In genomic region chr6:137783899-137784637, GRCm38 (mm10) we compare ENCODE assay signal across 23 mouse cellular contexts. TPM values are rescaled to one million over a fixed set of nuclear protein-coding genes. Genes with fewer than 3 reads are reported as not detected.
A peak's percentile ranks its signal among the peaks of the same experiment; 100 is the strongest.
DNase-seq lines count a peak whose midpoint lies in the region; ATAC-seq lines count a peak whose summit lies in the region.
"Had no signal": no experiment of that assay in that cellular context is flagged by ENCODE, and none has a peak within 500 bp of the region (broad histone marks: within the 10 kb centered on the region; RNA-seq: fewer than 3 reads in every experiment).

No protein-coding gene starts in this region.

- no peak overlapping the region for H3K9ac ChIP-seq in hindbrain, embryonic 14.5 days
- H3K9ac ChIP-seq: heart, embryonic 13.5 days had no signal

- H3K27me3 ChIP-seq in hindbrain, embryonic 14.5 days (ENCODE audit: control insufficient read depth, insufficient read depth, low read length), result no peaks in the 10 kb centered on the region
- H3K27me3 ChIP-seq: heart, embryonic 13.5 days had no signal

- DNase-seq in adrenal gland, adult 2 months, result peak; percentile 53
- no peak for DNase-seq in adrenal gland, postnatal 10 days
- DNase-seq in urinary bladder, postnatal 36 days (ENCODE audit: low spot score in 2 of 2), result peak; percentile 18 to 40
- no peak for DNase-seq in urinary bladder, adult 2 months (ENCODE audit: low spot score)
- DNase-seq in fibroblast of lung, adult 2 months (ENCODE audit: low read depth), result peak; percentile 56
- DNase-seq in hindbrain, embryonic 14.5 days (ENCODE audit: low spot score), result no peak
- no peak for DNase-seq in gastrocnemius, postnatal 25 days
- DNase-seq in cerebellum, postnatal 4 days (ENCODE audit: low spot score in 2 of 2), result no peak
- DNase-seq: B cell, adult 2 months; cerebellum, adult 9-11 months; gastrocnemius, adult 2 months; heart, adult 18-20 months; heart, postnatal 36 days; kidney, adult 2 months; kidney, postnatal 10 days; lung, adult 18-20 months; lung, postnatal 14 days; thymus, postnatal 14 days had no signal

- H3K4me1 ChIP-seq in hindbrain, embryonic 14.5 days (replicated peaks; ENCODE audit: control insufficient read depth, insufficient read depth, low read length), result no peaks in the 10 kb centered on the region

- H3K27ac ChIP-seq in hindbrain, embryonic 14.5 days, result no peak overlapping the region
- H3K27ac ChIP-seq: gastrocnemius, adult 2 months; heart, embryonic 13.5 days; layer of hippocampus, adult 2 months; stomach, postnatal 0 days had no signal

- no peak for ATAC-seq in hindbrain, embryonic 14.5 days (ENCODE audit: low FRiP score)
- ATAC-seq: activated CD4-positive, CD25-positive, alpha-beta regulatory T cell, adult 4 months; hindbrain, embryonic 16.5 days had no signal

- no peaks in the 10 kb centered on the region for H3K9me3 ChIP-seq in hindbrain, embryonic 14.5 days (ENCODE audit: control insufficient read depth, low read length)
- H3K9me3 ChIP-seq: heart, embryonic 13.5 days had no signal

- H3K4me3 ChIP-seq in hindbrain, embryonic 14.5 days (replicated peaks; ENCODE audit: low read length), result no peak overlapping the region
- H3K4me3 ChIP-seq: gastrocnemius, adult 2 months; heart, embryonic 13.5 days; layer of hippocampus, adult 2 months had no signal

- no peak overlapping the region for H3K4me2 ChIP-seq in hindbrain, embryonic 14.5 days (replicated peaks)
- H3K4me2 ChIP-seq: heart, embryonic 13.5 days had no signal

- WGBS in hindbrain, embryonic 14.5 days, result 93% methylated on average over 7 of the region's 7 CpGs

- H3K36me3 ChIP-seq in hindbrain, embryonic 14.5 days (replicated peaks; ENCODE audit: control insufficient read depth, insufficient read depth), result no peaks in the 10 kb centered on the region

RNA-seq across cellular contexts. Expression of gene Dera, which starts 29.7 kb away (rescaled TPM):
- total RNA-seq in adrenal gland, adult 2 months (2021), result 10 to 100 TPM; 12.6 to 22.5 TPM
- 4.1 and 5.1 TPM in 2 replicates for polyA plus RNA-seq in adrenal gland, adult 2 months (2012; rRNA removed)
- total RNA-seq in adrenal gland, postnatal 10 days (2021), result 10 to 100 TPM; 28.9 to 31.6 TPM
- 12.7 and 14.2 TPM in 2 replicates for polyA plus RNA-seq in urinary bladder, adult 2 months (2012; rRNA removed)
- 12.5 and 12.9 TPM in 2 replicates for polyA plus RNA-seq in hindbrain, embryonic 14.5 days (2014; fragmentation: Nextera tagmentation; extraction: Ambion mirVana)
- total RNA-seq in gastrocnemius, postnatal 25 days (2021), result 10 to 100 TPM; 10.4 to 11.0 TPM

RNA-seq across cellular contexts. Expression of gene Strap, which starts 49.2 kb away (rescaled TPM):
- total RNA-seq in adrenal gland, adult 2 months (2021), result 100 to 1,000 TPM; 110 to 143 TPM
- 78.8 and 79.6 TPM in 2 replicates for polyA plus RNA-seq in adrenal gland, adult 2 months (2012; rRNA removed)
- total RNA-seq in adrenal gland, postnatal 10 days (2021), result 100 to 1,000 TPM; 102 to 113 TPM
- 47.0 and 50.1 TPM in 2 replicates for polyA plus RNA-seq in urinary bladder, adult 2 months (2012; rRNA removed)
- polyA plus RNA-seq in hindbrain, embryonic 14.5 days (2014; fragmentation: Nextera tagmentation; extraction: Ambion mirVana), result 177 and 191 TPM in 2 replicates
- 10 to 100 TPM; 74.4 to 78.2 TPM for total RNA-seq in gastrocnemius, postnatal 25 days (2021)

Comparison
In these comparisons a context has a peak if more than half of its experiments do, and no peak if none do; other contexts are left out.
1. DNase-seq: peak in adrenal gland, adult 2 months (single experiment), urinary bladder, postnatal 36 days (2 of 2) and fibroblast of lung, adult 2 months (single experiment); none in adrenal gland, postnatal 10 days (single experiment), urinary bladder, adult 2 months (single experiment), hindbrain, embryonic 14.5 days (single experiment), gastrocnemius, postnatal 25 days (single experiment) and cerebellum, postnatal 4 days (0 of 2).